Mouse (Mus musculus) C2C12 (cell line): Measurements from ENCODE around the gene Tubgcp4. TPM values are rescaled to one million over a fixed set of nuclear protein-coding genes. Genes with fewer than 3 reads are reported as not detected.
A peak's percentile ranks its signal among the peaks of the same experiment; 100 is the strongest.

Source experiments
- H3K27me3 ChIP-seq: one replicate; pipeline ENCODE4 v1.6.1; 2011; ENCODE audit not compliant: control insufficient read depth, insufficient read depth, insufficient read length
- H3K36me3 ChIP-seq: one replicate; pipeline ENCODE4 v1.6.1; 2011; ENCODE audit not compliant: control insufficient read depth, insufficient read depth
- H3K4me3 ChIP-seq: one replicate; pipeline ENCODE4 v1.5.1; 2011; ENCODE audit warnings: mild to moderate bottlenecking, control low read depth; ENCODE audit not compliant: poor library complexity, insufficient read depth, severe bottlenecking
- H3K79me2 ChIP-seq: one replicate; pipeline ENCODE4 v1.6.1; 2011; ENCODE audit not compliant: control insufficient read depth, insufficient read depth
- H3K79me3 ChIP-seq: one replicate; pipeline ENCODE4 v1.6.1; 2011; ENCODE audit warnings: low read depth, control low read depth
- H3ac ChIP-seq: one replicate; pipeline ENCODE3; 2011; ENCODE audit warnings: low read depth; ENCODE audit not compliant: control insufficient read depth, insufficient read length
- CEBPB ChIP-seq: IDR thresholded peaks from one replicate; pipeline ENCODE4 v1.6.1; 2011; ENCODE audit warnings: low read depth, mild to moderate bottlenecking, control low read depth, moderate library complexity
- CTCF ChIP-seq: IDR thresholded peaks from one replicate; pipeline ENCODE4 v1.5.1; 2011; ENCODE audit not compliant: control insufficient read depth, insufficient read depth, insufficient read length
- FOSL1 ChIP-seq: IDR thresholded peaks from one replicate; pipeline ENCODE4 v1.8.0; 2011; ENCODE audit warnings: mild to moderate bottlenecking, low read length; ENCODE audit not compliant: poor library complexity, insufficient read depth, severe bottlenecking
- MAX ChIP-seq: IDR thresholded peaks from one replicate; pipeline ENCODE4 v1.6.1; 2011; ENCODE audit warnings: mild to moderate bottlenecking, control low read depth
- MYOD1 ChIP-seq: IDR thresholded peaks from one replicate; pipeline ENCODE4 v1.6.1; 2011; ENCODE audit warnings: low read depth; ENCODE audit not compliant: control insufficient read depth, insufficient read length
- MYOG ChIP-seq: IDR thresholded peaks from one replicate; pipeline ENCODE4 v1.6.1; 2011; ENCODE audit not compliant: control insufficient read depth, insufficient read length; ENCODE audit errors: extremely low read depth
- USF1 ChIP-seq: IDR thresholded peaks from one replicate; pipeline ENCODE4 v1.6.1; 2011; ENCODE audit warnings: low read depth, mild to moderate bottlenecking, control low read depth, moderate library complexity
- polyA plus RNA-seq: library from polyadenylated mRNA; unstranded; fragments of >200 nt; fragmentation: generic; extraction: Trizol; gene quantifications from one replicate; pipeline ENCODE4 v1.2.1, GENCODE M21; 2012; ENCODE audit warnings: missing spikeins

The Tubgcp4 gene
- polyA plus RNA-seq, 1 experiment: 16.7 TPM

- Histone ChIP-seq H3K79me3 (peaks cover 4% of the 10 kb centered on the region), H3ac (no peak overlapping the region), H3K4me3 (no peak overlapping the region)
These were observed 33.1 kb upstream of the Tubgcp4 start for GRCm38 (mm10) chr2:121137371-121137770.

DNA sequence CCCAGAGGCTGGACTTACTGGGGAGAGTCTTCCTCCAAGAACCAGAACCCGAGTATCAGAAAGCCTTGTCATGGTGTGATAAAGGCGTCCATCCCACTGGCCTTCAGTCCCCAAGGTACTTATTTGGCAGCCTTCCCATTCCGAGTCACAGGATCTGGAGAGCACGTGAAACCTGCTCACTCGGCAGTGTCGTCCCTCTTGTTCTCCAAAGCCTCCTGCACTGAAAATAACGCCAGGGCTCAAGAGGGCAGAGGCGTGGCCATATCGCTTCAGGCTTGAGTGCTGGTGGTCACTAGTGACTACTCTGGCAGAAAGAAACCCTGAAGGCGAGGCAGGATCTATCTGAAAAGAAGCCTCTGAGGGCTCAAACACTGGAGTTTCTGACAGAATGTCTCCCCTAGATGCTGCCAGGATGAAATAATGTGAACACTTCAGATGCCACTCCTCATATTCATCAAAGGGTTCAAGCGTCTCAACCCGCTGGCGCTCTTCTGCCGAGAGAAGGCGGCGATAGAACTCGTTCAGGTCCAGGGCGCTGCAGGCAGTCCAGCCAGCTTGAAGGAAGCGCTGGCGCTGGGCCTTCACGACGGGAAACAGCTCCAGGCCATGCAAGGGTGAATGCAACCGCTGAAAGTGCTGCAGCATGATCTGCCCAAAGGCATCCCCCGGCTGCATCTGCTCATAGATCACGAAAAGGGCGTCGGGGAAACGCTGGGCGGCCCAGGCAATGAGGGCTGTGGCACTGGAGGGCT lies 31.0 kb upstream of the Tubgcp4 start:
- Histone ChIP-seq H3K36me3 (no peaks in the 10 kb centered on the region), H3K4me3 (no peak overlapping the region), H3K79me2 (no peaks in the 10 kb centered on the region), H3ac (peak overlapping the region; percentile 54), H3K27me3 (no peaks in the 10 kb centered on the region), H3K79me3 (peaks cover 4% of the 10 kb centered on the region)
- TF ChIP-seq USF1: no peak
- TF ChIP-seq CTCF: no peak
- TF ChIP-seq MAX: no peak
- no peak for TF ChIP-seq MYOD1
- no peak for TF ChIP-seq CEBPB
- no peak for TF ChIP-seq MYOG
- no peak for TF ChIP-seq FOSL1

More at GRCm38 (mm10) chr2:121137371-121137770, 33.1 kb upstream of the Tubgcp4 start:
- Histone ChIP-seq H3K36me3 (no peaks in the 10 kb centered on the region), H3K79me2 (no peaks in the 10 kb centered on the region), H3K27me3 (no peaks in the 10 kb centered on the region)
- TF ChIP-seq MYOD1: no peak
- no peak for TF ChIP-seq MYOG
- TF ChIP-seq CEBPB: peak; percentile 27
- no peak for TF ChIP-seq USF1
- TF ChIP-seq CTCF: no peak

GRCm38 (mm10) chr2:121140018-121140882 lies 30.2 kb upstream of the Tubgcp4 start, which contains the start of the genes Adal and Lcmt2:
Adal (plus strand) TSS chr2:121140428.
Lcmt2 (minus strand) TSS chr2:121140653.
- Histone ChIP-seq H3K4me3 (peak within 1 kb of the TSS; percentile 25), H3ac (peak within 1 kb of the TSS; percentile 54), H3K27me3 (no peaks in the 10 kb centered on the region), H3K79me3 (peaks cover 4% of the 10 kb centered on the region), H3K79me2 (no peaks in the 10 kb centered on the region), H3K36me3 (no peaks in the 10 kb centered on the region)
- TF ChIP-seq MAX: peak; percentile 72
- no peak for TF ChIP-seq USF1

GRCm38 (mm10) chr2:121141216-121142035 lies 29.0 kb upstream of the Tubgcp4 start:
- Histone ChIP-seq H3K79me3 (peaks cover 4% of the 10 kb centered on the region), H3K4me3 (no peak overlapping the region), H3K79me2 (no peaks in the 10 kb centered on the region), H3K36me3 (no peaks in the 10 kb centered on the region), H3ac (no peak overlapping the region), H3K27me3 (no peaks in the 10 kb centered on the region)
- TF ChIP-seq MYOD1 (no peak), USF1 (no peak), FOSL1 (no peak), CEBPB (no peak), CTCF (no peak), MYOG (no peak), MAX (no peak)

- Histone ChIP-seq H3K79me3 (peaks cover 4% of the 10 kb centered on the region), H3K4me3 (no peak overlapping the region), H3K36me3 (no peaks in the 10 kb centered on the region), H3K79me2 (no peaks in the 10 kb centered on the region), H3K27me3 (no peaks in the 10 kb centered on the region), H3ac (no peak overlapping the region)
- TF ChIP-seq MAX: no peak
- TF ChIP-seq USF1: peak; percentile 12
These were observed 28.0 kb upstream of the Tubgcp4 start for GRCm38 (mm10) chr2:121142415-121142814.
